Mouse (Mus musculus): ENCODE measurements around the gene Thnsl1. TPM values are rescaled to one million over a fixed set of nuclear protein-coding genes. Genes with fewer than 3 reads are reported as not detected.
"Not testable (repeated sequence)": the region's sequence is repeated elsewhere in the genome, so short reads cannot be mapped to it uniquely, and the experiment has no call there.

Thnsl1 gene
- polyA plus RNA-seq, 2 experiments: 4.3 to 5.8 TPM

GRCm38 (mm10) chr2:21236846-21237245 is 31.3 kb downstream of the Thnsl1 start:
- TF ChIP-seq POLR2A (IDR thresholded peaks at IDR 0.05; ENCODE audit: borderline replicate concordance, extremely low read depth, insufficient read depth, insufficient read length): no peak
- 60% methylated on average over 5 of the region's 5 CpGs for WGBS
- H3K9me3 ChIP-seq (ENCODE audit: control insufficient read depth, low read length): no peaks in the 10 kb centered on the region

GRCm38 (mm10) chr2:21244104-21244503 is 38.6 kb downstream of the Thnsl1 start:
- not testable (repeated sequence) for H3K4me2 ChIP-seq (replicated peaks; ENCODE audit: low read depth, low read length, severe bottlenecking); H3K27ac ChIP-seq (replicated peaks; ENCODE audit: low read depth, low read length); H3K36me3 ChIP-seq (ENCODE audit: control insufficient read depth, insufficient read depth, low read length); DNase-seq (ENCODE audit: low spot score); H3K4me3 ChIP-seq (replicated peaks; ENCODE audit: low read length); ATAC-seq (ENCODE audit: low FRiP score, low read depth); H3K9ac ChIP-seq (ENCODE audit: low read depth, low read length, severe bottlenecking); H3K9me3 ChIP-seq (ENCODE audit: control insufficient read depth, low read length); H3K27me3 ChIP-seq (ENCODE audit: control insufficient read depth, insufficient read depth, low read length); H3K4me1 ChIP-seq (ENCODE audit: control insufficient read depth, insufficient read depth, low read length)
- 66% methylated on average over 3 of the region's 6 CpGs for WGBS

More at GRCm38 (mm10) chr2:21236846-21237245, 31.3 kb downstream of the Thnsl1 start:
- Histone ChIP-seq H3K27ac (replicated peaks; ENCODE audit: low read depth, low read length) (no peak overlapping the region), H3K27me3 (ENCODE audit: control insufficient read depth, insufficient read depth, low read length) (no peaks in the 10 kb centered on the region), H3K36me3 (ENCODE audit: control insufficient read depth, insufficient read depth, low read length) (no peaks in the 10 kb centered on the region), H3K9ac (ENCODE audit: low read depth, low read length, severe bottlenecking) (no peak overlapping the region), H3K4me2 (replicated peaks; ENCODE audit: low read depth, low read length, severe bottlenecking) (no peak overlapping the region), H3K4me3 (replicated peaks; ENCODE audit: low read length) (no peak overlapping the region), H3K4me1 (ENCODE audit: control insufficient read depth, insufficient read depth, low read length) (no peaks in the 10 kb centered on the region)
- no peak for DNase-seq (ENCODE audit: low spot score)
- no peak for ATAC-seq (ENCODE audit: low FRiP score, low read depth)

DNA sequence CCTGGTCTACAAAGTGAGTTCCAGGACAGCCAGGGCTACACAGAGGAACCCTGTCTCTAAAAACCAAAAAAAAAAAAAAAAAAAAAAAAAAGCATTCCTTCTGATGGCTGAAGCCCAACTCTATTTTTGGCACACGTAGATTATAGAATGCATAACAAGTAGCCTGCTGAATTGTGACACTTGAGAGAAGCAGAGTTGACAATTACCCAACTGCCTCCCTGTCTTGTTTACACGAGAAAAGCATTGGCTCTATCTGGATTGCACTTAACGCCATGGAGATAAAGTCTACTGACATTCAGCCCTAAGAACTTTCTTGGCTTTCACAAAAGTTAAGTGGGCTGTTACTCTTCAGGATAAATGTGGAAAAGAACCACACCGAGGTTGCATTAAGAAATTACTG is 39.5 kb downstream of the Thnsl1 start:
- Histone ChIP-seq H3K36me3 (ENCODE audit: control insufficient read depth, insufficient read depth, low read length) (no peaks in the 10 kb centered on the region), H3K27me3 (ENCODE audit: control insufficient read depth, insufficient read depth, low read length) (no peaks in the 10 kb centered on the region), H3K27ac (replicated peaks; ENCODE audit: low read depth, low read length) (no peak overlapping the region), H3K4me2 (replicated peaks; ENCODE audit: low read depth, low read length, severe bottlenecking) (no peak overlapping the region), H3K4me1 (ENCODE audit: control insufficient read depth, insufficient read depth, low read length) (no peaks in the 10 kb centered on the region), H3K9me3 (ENCODE audit: control insufficient read depth, low read length) (no peaks in the 10 kb centered on the region), H3K4me3 (replicated peaks; ENCODE audit: low read length) (no peak overlapping the region), H3K9ac (ENCODE audit: low read depth, low read length, severe bottlenecking) (no peak overlapping the region)
- 83% methylated on average over 4 of the region's 4 CpGs for WGBS
- TF ChIP-seq POLR2A (IDR thresholded peaks at IDR 0.05; ENCODE audit: borderline replicate concordance, extremely low read depth, insufficient read depth, insufficient read length): no peak
- ATAC-seq (ENCODE audit: low FRiP score, low read depth) (no peak), DNase-seq (ENCODE audit: low spot score) (no peak)

DNA sequence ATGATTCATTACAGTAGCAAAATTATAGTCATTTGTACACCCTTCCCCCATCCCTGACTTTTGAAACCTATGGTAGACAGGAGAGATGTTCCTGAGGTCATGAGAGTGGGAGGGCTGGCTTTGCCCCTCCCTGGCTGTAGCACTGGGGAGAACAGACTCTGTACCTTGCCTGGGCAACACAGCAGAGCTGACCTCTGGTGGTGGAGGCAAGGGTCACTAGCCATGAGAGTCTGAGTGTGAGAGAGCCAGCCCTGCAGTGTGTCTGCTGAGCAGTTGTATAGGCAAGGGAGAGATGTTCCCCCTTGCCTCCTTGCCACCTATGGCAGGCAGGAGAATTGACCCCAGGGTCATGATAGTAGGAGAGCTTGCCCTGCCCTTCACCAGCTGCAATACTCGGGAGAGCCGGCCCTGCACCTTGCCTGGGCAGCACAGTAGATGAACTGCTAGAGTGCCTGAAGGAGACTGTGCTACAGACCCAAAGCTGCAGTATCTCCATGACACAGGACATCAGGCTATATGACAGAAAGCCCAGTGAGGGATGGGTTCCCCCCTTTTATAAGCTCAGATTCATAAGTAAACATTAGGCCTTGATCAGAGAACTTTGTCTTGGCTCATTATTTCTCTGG is 40.1 kb downstream of the Thnsl1 start:
- DNase-seq (ENCODE audit: low spot score) (no peak), ATAC-seq (ENCODE audit: low FRiP score, low read depth) (no peak)
- no peak overlapping the region for H3K27ac ChIP-seq (replicated peaks; ENCODE audit: low read depth, low read length)
- no peak overlapping the region for H3K4me2 ChIP-seq (replicated peaks; ENCODE audit: low read depth, low read length, severe bottlenecking)
- no peaks in the 10 kb centered on the region for H3K36me3 ChIP-seq (ENCODE audit: control insufficient read depth, insufficient read depth, low read length)
- no peak overlapping the region for H3K9ac ChIP-seq (ENCODE audit: low read depth, low read length, severe bottlenecking)
- H3K4me3 ChIP-seq (replicated peaks; ENCODE audit: low read length): no peak overlapping the region
- H3K27me3 ChIP-seq (ENCODE audit: control insufficient read depth, insufficient read depth, low read length): no peaks in the 10 kb centered on the region
- 70% methylated on average over 2 of the region's 2 CpGs for WGBS
- no peak for TF ChIP-seq POLR2A (IDR thresholded peaks at IDR 0.05; ENCODE audit: borderline replicate concordance, extremely low read depth, insufficient read depth, insufficient read length)
- no peaks in the 10 kb centered on the region for H3K9me3 ChIP-seq (ENCODE audit: control insufficient read depth, low read length)
- no peaks in the 10 kb centered on the region for H3K4me1 ChIP-seq (ENCODE audit: control insufficient read depth, insufficient read depth, low read length)

GRCm38 (mm10) chr2:21253644-21254043 is 48.1 kb downstream of the Thnsl1 start:
- ATAC-seq (ENCODE audit: low FRiP score, low read depth) (no peak), DNase-seq (ENCODE audit: low spot score) (no peak)
- Histone ChIP-seq H3K4me3 (replicated peaks; ENCODE audit: low read length) (no peak overlapping the region), H3K27ac (replicated peaks; ENCODE audit: low read depth, low read length) (no peak overlapping the region), H3K9me3 (ENCODE audit: control insufficient read depth, low read length) (no peaks in the 10 kb centered on the region), H3K9ac (ENCODE audit: low read depth, low read length, severe bottlenecking) (no peak overlapping the region), H3K27me3 (ENCODE audit: control insufficient read depth, insufficient read depth, low read length) (no peaks in the 10 kb centered on the region), H3K4me2 (replicated peaks; ENCODE audit: low read depth, low read length, severe bottlenecking) (no peak overlapping the region), H3K4me1 (ENCODE audit: control insufficient read depth, insufficient read depth, low read length) (no peaks in the 10 kb centered on the region), H3K36me3 (ENCODE audit: control insufficient read depth, insufficient read depth, low read length) (no peaks in the 10 kb centered on the region)
- no peak for TF ChIP-seq POLR2A (IDR thresholded peaks at IDR 0.05; ENCODE audit: borderline replicate concordance, extremely low read depth, insufficient read depth, insufficient read length)
- 70% methylated on average over 3 of the region's 3 CpGs for WGBS

DNA sequence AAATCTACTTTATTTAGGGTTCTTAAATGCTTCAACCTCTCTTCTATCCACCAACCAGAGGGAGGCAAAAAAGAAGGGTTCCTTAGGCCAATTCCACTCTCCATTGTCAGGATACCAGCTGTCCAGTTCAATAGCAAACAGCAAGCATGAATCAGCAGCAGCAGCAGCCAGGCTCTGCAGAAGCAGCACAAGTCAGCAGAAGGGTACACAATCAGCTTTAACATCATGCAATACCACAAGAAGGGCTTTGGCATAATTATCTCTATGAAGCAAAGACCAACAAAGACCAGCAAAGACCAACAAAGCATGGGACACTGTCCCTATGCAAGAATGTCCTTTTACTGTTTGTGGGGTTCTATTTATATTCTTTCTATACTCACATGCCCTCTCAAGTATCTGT is 48.8 kb downstream of the Thnsl1 start:
- H3K27me3 ChIP-seq (ENCODE audit: control insufficient read depth, insufficient read depth, low read length): no peaks in the 10 kb centered on the region
- TF ChIP-seq POLR2A (IDR thresholded peaks at IDR 0.05; ENCODE audit: borderline replicate concordance, extremely low read depth, insufficient read depth, insufficient read length): no peak
- H3K27ac ChIP-seq (replicated peaks; ENCODE audit: low read depth, low read length): no peak overlapping the region
- H3K36me3 ChIP-seq (ENCODE audit: control insufficient read depth, insufficient read depth, low read length): no peaks in the 10 kb centered on the region
- no peak overlapping the region for H3K4me3 ChIP-seq (replicated peaks; ENCODE audit: low read length)
- ATAC-seq (ENCODE audit: low FRiP score, low read depth): no peak
- H3K9me3 ChIP-seq (ENCODE audit: control insufficient read depth, low read length): no peaks in the 10 kb centered on the region
- no peak for DNase-seq (ENCODE audit: low spot score)
- no peaks in the 10 kb centered on the region for H3K4me1 ChIP-seq (ENCODE audit: control insufficient read depth, insufficient read depth, low read length)
- H3K4me2 ChIP-seq (replicated peaks; ENCODE audit: low read depth, low read length, severe bottlenecking): no peak overlapping the region
- H3K9ac ChIP-seq (ENCODE audit: low read depth, low read length, severe bottlenecking): no peak overlapping the region
